ENCODE assay signal across 11 mouse cellular contexts in the genomic region with DNA sequence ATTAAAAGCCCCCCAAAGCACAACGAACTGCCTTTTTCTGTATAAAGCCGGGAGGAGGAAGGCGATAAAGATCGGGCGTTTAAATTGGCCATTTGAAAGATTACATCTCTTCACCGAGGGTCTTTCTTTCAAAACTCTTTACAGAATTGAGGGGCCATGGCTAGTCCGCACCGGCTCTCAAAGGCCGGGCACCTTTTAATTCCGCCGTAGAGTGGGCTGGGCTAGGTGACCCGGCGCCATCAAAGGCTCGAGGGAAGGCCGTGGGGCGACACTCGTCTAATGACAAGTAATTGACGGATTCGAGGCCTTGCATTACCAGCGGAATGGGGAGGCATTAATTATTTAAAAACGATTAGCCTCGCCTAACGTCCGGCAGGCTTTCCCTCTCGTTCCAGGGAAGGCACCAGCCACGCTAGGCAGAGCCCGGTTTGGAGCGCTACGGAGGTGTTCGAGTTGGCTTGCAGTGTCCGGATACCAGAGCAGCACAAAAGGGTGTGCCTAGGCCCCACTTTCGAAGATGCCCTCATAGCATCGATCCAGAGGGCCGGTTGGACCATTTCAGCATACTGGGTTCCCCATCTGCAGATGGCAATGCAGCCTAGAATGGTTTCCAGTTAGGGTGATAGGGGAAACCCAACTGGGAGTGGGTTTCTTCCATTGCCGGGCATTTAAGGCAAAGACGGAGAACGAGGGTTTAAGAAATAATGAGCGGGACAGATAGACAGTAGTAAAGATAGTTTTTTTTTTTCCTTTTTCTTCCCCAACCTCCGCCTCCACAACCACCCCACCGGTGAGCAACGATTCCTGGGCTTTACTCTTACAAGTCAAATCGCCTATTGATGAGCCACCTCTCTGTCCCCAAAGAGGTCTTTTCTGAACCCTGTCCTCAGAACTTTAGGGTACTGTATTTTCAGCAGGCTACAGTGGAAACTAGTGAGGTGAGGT. TPM values are rescaled to one million over a fixed set of nuclear protein-coding genes. Genes with fewer than 3 reads are reported as not detected.
A peak's percentile ranks its signal among the peaks of the same experiment; 100 is the strongest.
DNase-seq lines count a peak whose midpoint lies in the region; ATAC-seq and TF ChIP-seq lines count a peak whose summit lies in the region.
"Had no signal": no experiment of that assay in that cellular context is flagged by ENCODE, and none has a peak within 500 bp of the region (broad histone marks: within the 10 kb centered on the region; RNA-seq: fewer than 3 reads in every experiment).

No protein-coding gene starts in this region.

- H3K36me3 ChIP-seq in heart, embryonic 10.5 days: no peaks in the 10 kb centered on the region
- H3K36me3 ChIP-seq in neural tube, embryonic 15.5 days: no peaks in the 10 kb centered on the region
- no peaks in the 10 kb centered on the region for H3K36me3 ChIP-seq in lung, postnatal 0 days (ENCODE audit: insufficient read depth, low read length)

- DNase-seq in heart, embryonic 10.5 days (ENCODE audit: low spot score): peak; percentile 74
- DNase-seq in heart, postnatal 10 days: no peak
- DNase-seq in neural tube, embryonic 10.5 days (ENCODE audit: extremely low spot score, low spot score): peak; percentile 77
- DNase-seq in lung, postnatal 0 days (ENCODE audit: low spot score): no peak
- DNase-seq in layer of hippocampus, adult 2 months (ENCODE audit: low spot score in 2 of 2): no peak
- DNase-seq in gastrocnemius, postnatal 36 days: no peak
- no peak for DNase-seq in layer of hippocampus, adult 11-12 months (ENCODE audit: low spot score)
- DNase-seq: gastrocnemius, adult 2 months; kidney, postnatal 10 days had no signal

- peaks cover 100% of the 10 kb centered on the region for H3K27me3 ChIP-seq in heart, embryonic 10.5 days (ENCODE audit: insufficient read depth, poor library complexity, severe bottlenecking)
- peaks cover 100% of the 10 kb centered on the region for H3K27me3 ChIP-seq in neural tube, embryonic 15.5 days (replicated peaks)
- peaks cover 30% of the 10 kb centered on the region for H3K27me3 ChIP-seq in lung, postnatal 0 days (replicated peaks; ENCODE audit: insufficient read depth, low read length)

- ATAC-seq in neural tube, embryonic 15.5 days (ENCODE audit: low FRiP score): no peak
- ATAC-seq in lung, postnatal 0 days: 0 out of 2 replicates have a peak, but pooled peaks have one; percentile 16
- ATAC-seq: Patski had no signal

- no peak for TF ChIP-seq CTCF in lung, postnatal 0 days (IDR thresholded peaks at IDR 0.05)
- TF ChIP-seq CTCF in layer of hippocampus, adult 2 months (conservative IDR thresholded peaks at IDR 0.05): no peak

- H3K4me3 ChIP-seq in heart, embryonic 10.5 days: peak overlapping the region; percentile 44
- no peak overlapping the region for H3K4me3 ChIP-seq in neural tube, embryonic 15.5 days (replicated peaks)
- peak overlapping the region; percentile 38 for H3K4me3 ChIP-seq in lung, postnatal 0 days (ENCODE audit: low read depth, low read length)
- no peak overlapping the region for H3K4me3 ChIP-seq in layer of hippocampus, adult 2 months
- H3K4me3 ChIP-seq: gastrocnemius, adult 2 months had no signal

- WGBS in heart, embryonic 10.5 days: 1% methylated on average over 42 of the region's 42 CpGs
- under 1% methylated on average over 42 of the region's 42 CpGs for WGBS in neural tube, embryonic 15.5 days
- WGBS in lung, postnatal 0 days: 3% methylated on average over 42 of the region's 42 CpGs

- no peak overlapping the region for H3K27ac ChIP-seq in heart, embryonic 10.5 days
- H3K27ac ChIP-seq in neural tube, embryonic 15.5 days (replicated peaks): no peak overlapping the region
- peak overlapping the region; percentile 91 for H3K27ac ChIP-seq in lung, postnatal 0 days (ENCODE audit: low read length)
- H3K27ac ChIP-seq in layer of hippocampus, adult 2 months: no peak overlapping the region
- H3K27ac ChIP-seq: gastrocnemius, adult 2 months had no signal

- no peak overlapping the region for H3K4me2 ChIP-seq in neural tube, embryonic 15.5 days
- H3K4me2 ChIP-seq in lung, postnatal 0 days (replicated peaks; ENCODE audit: low read depth, low read length): peak overlapping the region; percentile 62

- TF ChIP-seq EP300 in lung, postnatal 0 days (IDR thresholded peaks at IDR 0.05): no peak

- H3K9me3 ChIP-seq in heart, embryonic 10.5 days: no peaks in the 10 kb centered on the region
- H3K9me3 ChIP-seq in neural tube, embryonic 15.5 days (replicated peaks): no peaks in the 10 kb centered on the region
- H3K9me3 ChIP-seq in lung, postnatal 0 days (ENCODE audit: low read length): no peaks in the 10 kb centered on the region

- intact Hi-C loops in heart, postnatal 10 days (cut with DNase I): loop anchor here (10.0 kb wide), 1 partner anchor 954 kb away; the partner anchor contains the start of gene Nkx2-4
- intact Hi-C loops in gastrocnemius, postnatal 36 days (cut with DNase I): no loop called here

- H3K4me1 ChIP-seq in heart, embryonic 10.5 days: peaks cover 19% of the 10 kb centered on the region
- 0 out of 2 replicates have a peak, but pooled peaks cover under 1% of the 10 kb centered on the region for H3K4me1 ChIP-seq in neural tube, embryonic 15.5 days
- H3K4me1 ChIP-seq in lung, postnatal 0 days (ENCODE audit: insufficient read depth, low read depth, low read length): 0 out of 2 replicates have a peak, but pooled peaks cover 3% of the 10 kb centered on the region

- H3K9ac ChIP-seq in neural tube, embryonic 15.5 days (replicated peaks): no peak overlapping the region
- peak overlapping the region; percentile 59 for H3K9ac ChIP-seq in lung, postnatal 0 days (replicated peaks; ENCODE audit: low read depth)

RNA-seq across cellular contexts. Expression of gene Foxa2, which starts 8.1 kb away (rescaled TPM):
- 0.36 and 4.1 TPM in 2 replicates for polyA plus RNA-seq in heart, embryonic 10.5 days (2016; fragmentation: Nextera tagmentation; extraction: Ambion mirVana)
- total RNA-seq in heart, postnatal 10 days (2021): not detected
- polyA plus RNA-seq in neural tube, embryonic 15.5 days (2015; fragmentation: Nextera tagmentation; extraction: Ambion mirVana): 1.3 and 2.2 TPM in 2 replicates
- polyA plus RNA-seq in lung, postnatal 0 days (2015; fragmentation: Nextera tagmentation; extraction: Ambion mirVana): 37.0 and 37.7 TPM in 2 replicates
- not detected for total RNA-seq in layer of hippocampus, adult 2 months (2021)
- total RNA-seq in gastrocnemius, postnatal 36 days (2021): not detected
- total RNA-seq: gastrocnemius, adult 2 months had no signal

Comparison
In these comparisons a context has a peak if more than half of its experiments do, and no peak if none do; other contexts are left out.
1. DNase-seq: peak in heart, embryonic 10.5 days (single experiment) and neural tube, embryonic 10.5 days (single experiment); none in heart, postnatal 10 days (0 of 2), lung, postnatal 0 days (single experiment), layer of hippocampus, adult 2 months (0 of 2), gastrocnemius, postnatal 36 days (0 of 2) and layer of hippocampus, adult 11-12 months (single experiment).
2. H3K4me3 ChIP-seq: peak in heart, embryonic 10.5 days (single experiment) and lung, postnatal 0 days (single experiment); none in neural tube, embryonic 15.5 days (single experiment) and layer of hippocampus, adult 2 months (single experiment).